Mouse (Mus musculus) bone marrow, adult 2 months (tissue): ENCODE measurements around the gene Cbx7. TPM values are rescaled to one million over a fixed set of nuclear protein-coding genes. Genes with fewer than 3 reads are reported as not detected.
A peak's percentile ranks its signal among the peaks of the same experiment; 100 is the strongest.

Source experiments
- H3K27ac ChIP-seq: fragments of 200-500 bp; 2 replicates; pipeline ENCODE4 v1.5.1; 2012; ENCODE audit warnings: low read depth, mild to moderate bottlenecking, control low read depth, inconsistent platforms, low read length; ENCODE audit not compliant: control insufficient read depth, poor library complexity, insufficient read depth
- H3K4me1 ChIP-seq: fragments of 200-500 bp; 2 replicates; pipeline ENCODE4 v1.6.1; 2011; ENCODE audit warnings: low read length; ENCODE audit not compliant: control insufficient read depth, insufficient read depth
- H3K4me3 ChIP-seq: fragments of 200-500 bp; replicated peaks from 2 replicates; pipeline ENCODE3; 2011; ENCODE audit warnings: mild to moderate bottlenecking, low read depth, low read length, control low read depth; ENCODE audit not compliant: control insufficient read depth
- CTCF ChIP-seq: fragments of 200-500 bp; IDR thresholded peaks from 2 replicates; pipeline ENCODE4 v1.5.1; 2011; ENCODE audit warnings: low read length, control low read depth; ENCODE audit not compliant: control insufficient read depth, insufficient read depth
- POLR2A ChIP-seq: fragments of 200-500 bp; IDR thresholded peaks from 2 replicates; pipeline ENCODE4 v1.6.1; 2011; ENCODE audit warnings: low read depth, mild to moderate bottlenecking, control low read depth, low read length, borderline replicate concordance; ENCODE audit not compliant: control insufficient read depth
- WGBS: fragments of 180-500 bp; shearing (Covaris S2); methylation state at CpG from one replicate; pipeline ENCODE4 v1.1.7; 2018; 5-methylcytosine and 5-hydroxymethylcytosine counted together
- polyA plus RNA-seq: library from polyadenylated mRNA; stranded (reverse); fragments of >200 nt; gene quantifications from 2 replicates; pipeline ENCODE4 v1.2.4, GENCODE M21; 2011; ENCODE audit warnings: low replicate concordance; ENCODE audit not compliant: missing spikeins, insufficient read depth, insufficient read length

Gene Cbx7
- polyA plus RNA-seq, 1 experiment: 22.5 TPM

DNA sequence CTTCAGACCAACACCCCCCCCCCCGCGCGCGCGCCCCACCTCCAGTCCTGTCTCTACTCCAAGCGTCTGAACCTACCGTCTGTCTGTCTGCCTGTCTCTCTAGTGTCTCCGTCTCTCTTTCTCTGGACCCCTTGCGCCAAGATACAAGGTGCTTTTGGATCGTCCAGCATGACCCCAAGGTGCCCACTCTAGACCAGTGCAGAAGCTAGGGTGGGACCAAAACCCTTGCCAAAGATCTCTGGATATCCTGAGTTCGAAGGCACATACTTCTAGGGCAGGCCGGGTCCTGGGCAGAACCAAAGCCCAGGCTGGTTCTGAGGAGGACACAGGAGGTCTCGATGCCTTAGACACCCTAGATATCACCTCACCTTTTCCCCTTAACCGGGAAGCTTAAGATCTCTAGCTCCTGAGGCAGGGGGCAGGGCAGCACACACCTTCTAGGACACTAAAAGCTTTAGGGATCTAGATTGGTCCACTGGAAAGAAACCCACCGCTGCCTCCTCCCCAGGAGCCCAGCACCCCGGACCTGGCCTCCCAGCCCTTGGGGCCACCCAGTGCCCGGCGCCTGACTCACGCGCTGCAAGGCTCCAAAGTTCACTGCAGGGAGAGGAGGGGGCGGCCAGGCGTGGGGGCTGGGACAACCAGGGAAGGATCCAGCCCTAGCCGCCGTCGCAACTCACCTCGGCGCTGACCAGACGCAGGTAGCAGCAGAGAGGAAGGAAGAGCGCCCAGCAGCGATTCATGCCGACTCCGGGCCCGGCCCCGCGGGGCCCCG, 42.5 kb upstream of the Cbx7 start:
- under 1% methylated on average over 36 of the region's 36 CpGs for WGBS
- no peaks in the 10 kb centered on the region for H3K4me1 ChIP-seq

DNA sequence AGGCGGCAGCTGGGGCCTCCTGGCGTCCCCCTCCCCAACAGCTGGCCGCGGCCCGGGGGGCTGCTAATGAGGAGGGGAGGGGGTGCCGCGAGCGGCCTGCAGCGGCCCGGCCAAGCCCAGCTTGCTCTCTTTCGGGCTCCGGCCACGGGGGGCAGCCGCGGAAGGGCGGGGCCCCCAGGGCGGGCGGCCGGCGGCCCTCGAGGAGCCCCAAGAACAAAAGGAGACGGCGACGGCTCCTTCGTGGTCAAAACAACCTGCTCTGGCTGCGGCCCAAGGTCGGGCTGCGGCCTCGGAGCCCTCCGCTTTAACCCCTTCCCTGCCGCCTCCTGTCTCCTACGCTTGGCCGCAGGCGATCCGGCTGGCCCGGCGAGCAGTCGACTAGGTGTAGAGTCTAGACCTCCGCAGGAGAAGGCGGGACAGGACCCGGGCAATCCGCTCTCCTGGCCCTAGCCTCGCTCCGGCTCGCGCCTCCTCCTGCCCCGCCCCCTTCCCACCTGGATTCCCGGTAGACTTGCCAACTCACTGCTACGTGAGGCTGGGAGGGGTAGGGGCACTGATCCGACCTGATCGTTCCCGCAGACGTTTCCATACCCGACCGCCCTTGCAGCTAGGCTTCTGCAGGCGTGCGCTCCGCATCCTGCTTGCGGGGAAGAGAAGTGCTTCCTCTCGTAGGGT, 41.7 kb upstream of the Cbx7 start:
- under 1% methylated on average over 48 of the region's 60 CpGs for WGBS
- no peaks in the 10 kb centered on the region for H3K4me1 ChIP-seq

More for the DNA sequence above, 42.5 kb upstream of the Cbx7 start:
- TF ChIP-seq POLR2A: no peak
- TF ChIP-seq CTCF: no peak
- H3K4me3 ChIP-seq: peak overlapping the region; percentile 49
- no peak overlapping the region; the same call in 1 of the 2 replicates for H3K27ac ChIP-seq

DNA sequence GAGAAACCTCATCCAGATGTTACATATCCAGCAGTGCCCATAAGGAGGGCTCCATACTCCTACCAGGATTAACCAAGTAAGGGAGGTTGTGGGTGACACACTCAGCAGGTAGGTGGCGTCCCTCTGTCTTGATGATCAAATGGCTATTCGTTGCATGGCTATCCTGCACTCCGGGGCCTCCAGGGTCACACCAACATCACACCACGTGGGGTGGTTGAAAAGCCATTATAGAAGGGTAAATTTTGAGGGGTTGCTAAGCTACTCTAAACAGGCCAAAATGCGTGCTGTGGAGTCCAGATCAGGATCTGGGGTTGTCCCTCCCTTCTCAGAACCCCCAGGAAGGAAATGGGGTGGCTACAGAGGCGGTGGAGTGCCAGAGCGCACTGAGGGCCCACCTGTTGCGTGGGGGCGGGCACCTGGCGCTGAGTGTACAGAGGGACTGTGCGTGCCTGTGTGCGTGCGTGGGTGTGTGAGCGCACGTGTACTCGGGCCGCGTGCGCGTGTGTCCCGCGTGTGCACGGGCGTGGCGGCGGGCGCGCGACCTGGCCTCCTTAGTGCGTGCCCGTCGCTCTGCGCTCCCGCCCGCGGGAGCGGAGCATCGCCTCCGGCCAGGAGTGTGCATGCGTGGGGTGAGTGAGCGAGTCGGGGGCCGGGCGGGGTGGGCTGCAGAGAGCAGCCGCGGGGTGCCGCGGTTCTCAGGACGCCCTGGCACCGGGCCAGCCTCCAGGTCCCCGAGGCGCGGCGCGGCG, 41.0 kb upstream of the Cbx7 start:
- TF ChIP-seq POLR2A (no peak), CTCF (no peak)
- H3K4me1 ChIP-seq: no peaks in the 10 kb centered on the region
- peak overlapping the region; percentile 32 for H3K4me3 ChIP-seq
- 2% methylated on average over 52 of the region's 56 CpGs for WGBS
- peak overlapping the region; percentile 28; the same call in 1 of the 2 replicates for H3K27ac ChIP-seq

More for the DNA sequence above, 41.7 kb upstream of the Cbx7 start:
- Histone ChIP-seq H3K27ac (peak overlapping the region; percentile 39; the same call in 1 of the 2 replicates), H3K4me3 (peak overlapping the region; percentile 44)
- TF ChIP-seq CTCF (no peak), POLR2A (no peak)

DNA sequence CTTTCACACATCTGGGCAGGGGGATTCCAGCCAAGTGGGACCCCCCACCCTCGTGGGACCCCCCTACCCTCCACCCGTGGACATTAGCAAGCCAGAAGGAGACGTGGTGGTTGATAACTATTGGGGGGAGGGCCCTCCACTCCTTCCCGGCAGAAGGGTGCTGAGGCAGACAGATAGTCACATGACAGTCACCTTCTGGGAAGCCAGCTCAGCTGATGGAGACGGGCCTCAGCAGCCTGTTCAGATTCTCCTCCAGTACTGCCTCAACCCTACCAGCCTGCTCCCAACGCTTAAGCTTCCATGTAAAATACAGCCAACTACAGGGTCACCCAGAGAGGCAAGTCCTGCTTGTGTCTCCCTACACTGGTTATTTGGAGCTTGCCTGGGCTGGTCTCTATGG, 40.3 kb upstream of the Cbx7 start:
- H3K4me1 ChIP-seq: no peaks in the 10 kb centered on the region; the same call in 1 of the 2 replicates
- no peak overlapping the region for H3K4me3 ChIP-seq

DNA sequence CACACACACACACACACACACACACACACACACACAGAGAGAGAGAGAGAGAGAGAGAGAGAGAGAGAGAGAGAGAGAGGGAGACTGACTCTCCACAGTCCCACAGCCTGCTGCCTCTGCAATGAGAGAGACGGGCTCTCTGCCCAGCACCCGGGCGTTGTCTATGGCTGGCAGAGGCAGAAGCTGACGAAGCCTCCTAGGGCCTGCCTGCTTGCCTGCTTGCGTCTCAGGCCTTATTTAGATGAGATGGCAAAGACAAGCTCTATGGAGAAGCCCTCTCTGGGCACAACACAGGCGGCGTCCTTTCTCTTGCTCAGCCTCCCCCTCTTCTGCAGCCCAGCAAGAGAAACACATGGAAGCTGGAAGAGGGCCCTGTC, 39.3 kb upstream of the Cbx7 start:
- no peak for TF ChIP-seq CTCF
- TF ChIP-seq POLR2A: no peak
- no peak overlapping the region for H3K27ac ChIP-seq
- no peaks in the 10 kb centered on the region; the same call in 1 of the 2 replicates for H3K4me1 ChIP-seq
- no peak overlapping the region for H3K4me3 ChIP-seq
- 44% methylated on average over 7 of the region's 7 CpGs for WGBS

More for the DNA sequence above, 40.3 kb upstream of the Cbx7 start:
- 44% methylated on average over 6 of the region's 6 CpGs for WGBS
- H3K27ac ChIP-seq: no peak overlapping the region
- TF ChIP-seq CTCF: no peak
- no peak for TF ChIP-seq POLR2A

DNA sequence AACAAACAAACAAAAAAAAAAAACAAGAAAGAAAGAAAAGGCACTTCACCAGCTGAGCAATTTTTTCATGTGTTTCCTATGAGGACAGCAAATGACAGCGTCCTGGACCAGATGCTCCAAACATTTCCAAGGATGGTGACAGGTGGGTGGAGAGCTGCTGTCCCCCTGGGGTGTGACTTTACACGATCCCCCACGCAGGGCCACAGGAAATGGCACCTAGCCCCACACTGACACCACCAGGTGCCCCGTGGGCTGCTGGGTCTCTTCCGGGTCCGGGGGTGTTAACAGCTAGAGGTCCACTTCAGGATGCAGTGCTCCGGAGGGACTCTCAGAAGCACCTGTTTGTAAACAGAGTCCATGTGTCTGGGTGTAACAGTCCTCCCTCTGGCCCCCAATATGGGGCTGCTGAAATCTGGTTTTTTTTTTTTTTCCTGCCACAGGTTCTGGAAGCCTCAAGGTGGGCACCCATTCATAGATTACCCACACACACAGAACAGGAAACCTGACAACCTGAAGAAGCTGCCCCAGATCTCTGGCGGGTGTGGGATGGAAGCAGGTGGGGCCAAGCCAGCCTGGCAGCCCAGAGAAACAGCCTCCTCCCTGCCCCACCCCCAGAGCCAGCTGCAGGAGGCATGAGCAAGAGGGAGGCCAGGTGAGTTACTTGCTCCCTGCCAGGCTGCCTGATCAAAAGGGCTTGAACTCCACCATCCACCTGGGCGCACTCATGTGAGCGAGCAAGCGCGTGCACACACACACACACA, 38.7 kb upstream of the Cbx7 start:
- Histone ChIP-seq H3K4me1 (no peaks in the 10 kb centered on the region; the same call in 1 of the 2 replicates), H3K4me3 (no peak overlapping the region), H3K27ac (no peak overlapping the region)
- TF ChIP-seq POLR2A (no peak), CTCF (no peak)
- WGBS: 56% methylated on average over 12 of the region's 12 CpGs

- WGBS: 86% methylated on average over 6 of the region's 6 CpGs
- Histone ChIP-seq H3K4me3 (no peak overlapping the region), H3K27ac (no peak overlapping the region), H3K4me1 (no peaks in the 10 kb centered on the region; the same call in 1 of the 2 replicates)
- TF ChIP-seq POLR2A: no peak
- no peak for TF ChIP-seq CTCF
Observed at GRCm38 (mm10) chr15:80008461-80008860, 37.5 kb upstream of the Cbx7 start.

DNA sequence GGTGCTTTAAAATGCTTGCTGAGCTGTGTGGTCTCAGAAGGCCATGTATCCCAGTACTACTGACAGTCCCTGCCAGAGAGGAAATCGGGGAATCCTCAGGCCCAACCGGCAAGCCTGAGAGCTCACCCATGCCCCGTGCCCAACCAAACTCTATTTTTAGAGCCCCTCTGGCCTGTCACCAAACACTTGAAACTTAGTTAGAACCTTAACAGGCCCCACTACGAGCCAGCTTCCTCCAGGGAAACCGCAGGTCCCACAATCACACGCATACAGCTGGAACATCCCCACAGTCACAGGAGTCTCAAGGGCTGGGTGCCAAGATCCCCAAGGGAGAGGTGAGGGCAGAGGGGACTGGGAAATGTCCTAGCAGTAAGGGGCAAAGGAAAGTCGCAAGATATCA, 35.2 kb upstream of the Cbx7 start:
- WGBS: under 1% methylated on average over 7 of the region's 7 CpGs
- H3K4me1 ChIP-seq: no peaks in the 10 kb centered on the region; the same call in 1 of the 2 replicates
- 0 out of 2 replicates have a peak overlapping the region, but pooled peaks have one; percentile 6 for H3K27ac ChIP-seq
- no peak for TF ChIP-seq POLR2A
- TF ChIP-seq CTCF: no peak
- no peak overlapping the region for H3K4me3 ChIP-seq
